In the genomic region with DNA sequence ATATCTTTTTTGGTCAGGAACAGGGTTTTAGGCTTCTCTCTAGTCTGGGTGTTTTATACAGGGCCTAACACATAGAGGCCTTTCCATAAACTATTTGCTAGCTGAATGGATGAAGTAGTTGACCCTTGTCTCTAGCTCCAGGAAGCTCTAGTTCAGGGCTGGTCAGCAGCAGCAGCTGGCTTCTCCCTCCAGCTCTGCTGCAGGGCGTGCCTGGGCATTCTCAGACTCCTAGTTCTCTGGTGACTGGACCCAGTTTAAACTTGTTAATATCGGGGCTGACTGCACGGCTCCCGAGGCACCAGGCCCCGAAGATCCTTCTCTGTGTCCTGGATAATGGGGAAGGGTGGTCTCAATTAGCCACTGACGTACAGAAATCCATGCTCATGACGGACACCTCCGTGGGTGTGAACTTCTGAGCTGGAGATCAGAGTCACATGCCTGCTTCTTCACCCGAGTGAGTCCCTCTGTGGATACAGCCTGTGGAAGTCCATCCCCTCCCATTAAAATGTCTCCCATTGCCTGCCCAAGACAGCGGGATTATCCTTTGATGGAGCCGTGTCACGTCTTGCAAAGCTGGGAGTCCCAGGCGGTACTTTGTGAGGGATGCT, we compare ENCODE assay signal across 12 mouse cellular contexts. TPM values are rescaled to one million over a fixed set of nuclear protein-coding genes. Genes with fewer than 3 reads are reported as not detected.
DNase-seq lines count a peak whose midpoint lies in the region; ATAC-seq and TF ChIP-seq lines count a peak whose summit lies in the region.
"Had no signal": no experiment of that assay in that cellular context is flagged by ENCODE, and none has a peak within 500 bp of the region (broad histone marks: within the 10 kb centered on the region; RNA-seq: fewer than 3 reads in every experiment).

No protein-coding gene starts in this region.

- H3K9ac ChIP-seq in kidney, embryonic 15.5 days, result no peak overlapping the region
- no peak overlapping the region for H3K9ac ChIP-seq in midbrain, embryonic 13.5 days (replicated peaks)
- H3K9ac ChIP-seq in intestine, embryonic 15.5 days, result no peak overlapping the region
- H3K9ac ChIP-seq: hindbrain, embryonic 14.5 days had no signal

- 51% methylated on average over 13 of the region's 13 CpGs for WGBS in bone marrow, adult 2 months
- WGBS in kidney, embryonic 15.5 days, result 45% methylated on average over 13 of the region's 13 CpGs
- 57% methylated on average over 13 of the region's 13 CpGs for WGBS in midbrain, embryonic 13.5 days
- 76% methylated on average over 13 of the region's 13 CpGs for WGBS in intestine, embryonic 15.5 days

- H3K27ac ChIP-seq in bone marrow, adult 2 months (ENCODE audit: control insufficient read depth, insufficient read depth, low read depth, low read length, poor library complexity), result peak overlapping the region; percentile 39
- peak overlapping the region; percentile 73 for H3K27ac ChIP-seq in kidney, embryonic 15.5 days
- H3K27ac ChIP-seq in midbrain, embryonic 13.5 days, result no peak overlapping the region
- H3K27ac ChIP-seq in intestine, embryonic 15.5 days, result no peak overlapping the region
- H3K27ac ChIP-seq: hindbrain, embryonic 14.5 days; macrophage had no signal

- TF ChIP-seq POLR2A in bone marrow, adult 2 months (IDR thresholded peaks at IDR 0.05; ENCODE audit: borderline replicate concordance, control insufficient read depth, low read depth, low read length), result no peak

- no peaks in the 10 kb centered on the region for H3K36me3 ChIP-seq in kidney, embryonic 15.5 days
- no peaks in the 10 kb centered on the region for H3K36me3 ChIP-seq in midbrain, embryonic 13.5 days
- no peaks in the 10 kb centered on the region for H3K36me3 ChIP-seq in intestine, embryonic 15.5 days

- no peak for ATAC-seq in kidney, embryonic 15.5 days (replicated peaks; ENCODE audit: low FRiP score)
- ATAC-seq in midbrain, embryonic 13.5 days, result no peak
- ATAC-seq in intestine, embryonic 15.5 days, result no peak

- peak; percentile 5 for DNase-seq in kidney, adult 18-20 months
- no peak for DNase-seq in kidney, adult 11 months
- no peak for DNase-seq in urinary bladder, postnatal 25 days (ENCODE audit: low spot score)
- DNase-seq: embryo, embryonic 11 days; heart, adult 11 months; left cerebral cortex, postnatal 4 days had no signal

- H3K27me3 ChIP-seq in kidney, embryonic 15.5 days, result no peaks in the 10 kb centered on the region
- H3K27me3 ChIP-seq in midbrain, embryonic 13.5 days, result no peaks in the 10 kb centered on the region; the same call in 1 of the 2 replicates
- no peaks in the 10 kb centered on the region for H3K27me3 ChIP-seq in intestine, embryonic 15.5 days (replicated peaks)

- H3K4me1 ChIP-seq in bone marrow, adult 2 months (ENCODE audit: control insufficient read depth, insufficient read depth, low read length), result peaks cover 15% of the 10 kb centered on the region
- H3K4me1 ChIP-seq in kidney, embryonic 15.5 days, result peaks cover 83% of the 10 kb centered on the region
- peaks cover 61% of the 10 kb centered on the region for H3K4me1 ChIP-seq in midbrain, embryonic 13.5 days (replicated peaks)
- peaks cover 21% of the 10 kb centered on the region for H3K4me1 ChIP-seq in intestine, embryonic 15.5 days (replicated peaks)

- no peak for TF ChIP-seq CTCF in bone marrow, adult 2 months (IDR thresholded peaks at IDR 0.05; ENCODE audit: control insufficient read depth, insufficient read depth, low read length)

- peak overlapping the region; percentile 29 for H3K4me2 ChIP-seq in kidney, embryonic 15.5 days
- peak overlapping the region; percentile 28 for H3K4me2 ChIP-seq in midbrain, embryonic 13.5 days (replicated peaks)
- H3K4me2 ChIP-seq in intestine, embryonic 15.5 days (replicated peaks), result no peak overlapping the region

- no peaks in the 10 kb centered on the region for H3K9me3 ChIP-seq in kidney, embryonic 15.5 days (replicated peaks)
- H3K9me3 ChIP-seq in midbrain, embryonic 13.5 days, result no peaks in the 10 kb centered on the region
- no peaks in the 10 kb centered on the region for H3K9me3 ChIP-seq in intestine, embryonic 15.5 days

- H3K4me3 ChIP-seq in bone marrow, adult 2 months (replicated peaks; ENCODE audit: control insufficient read depth, low read depth, low read length), result peak overlapping the region; percentile 10
- H3K4me3 ChIP-seq in kidney, embryonic 15.5 days (replicated peaks), result peak overlapping the region; percentile 3; the same call in 1 of the 2 replicates
- no peak overlapping the region for H3K4me3 ChIP-seq in midbrain, embryonic 13.5 days (replicated peaks)
- no peak overlapping the region for H3K4me3 ChIP-seq in intestine, embryonic 15.5 days (replicated peaks)

RNA-seq across cellular contexts. Expression of a gene that starts 4.2 kb away (rescaled TPM):
- polyA plus RNA-seq in bone marrow, adult 2 months (2011; ENCODE audit: insufficient read depth, insufficient read length, low replicate concordance, missing spikeins), result 5.3 and 6.4 TPM in 2 replicates
- 3.8 and 4.7 TPM in 2 replicates for polyA plus RNA-seq in kidney, embryonic 15.5 days (2015; fragmentation: Nextera tagmentation; extraction: Ambion mirVana)
- 2.9 TPM in 2 replicates for polyA plus RNA-seq in midbrain, embryonic 13.5 days (2015; fragmentation: Nextera tagmentation; extraction: Ambion mirVana)
- polyA plus RNA-seq in intestine, embryonic 15.5 days (2015; fragmentation: Nextera tagmentation; extraction: Ambion mirVana), result 0.99 and 1.4 TPM in 2 replicates

Comparison
In these comparisons a context has a peak if more than half of its experiments do, and no peak if none do; other contexts are left out.
1. H3K27ac ChIP-seq: peak in bone marrow, adult 2 months (single experiment) and kidney, embryonic 15.5 days (single experiment); none in midbrain, embryonic 13.5 days (single experiment) and intestine, embryonic 15.5 days (single experiment).
2. H3K4me3 ChIP-seq: peak in bone marrow, adult 2 months (single experiment) and kidney, embryonic 15.5 days (single experiment); none in midbrain, embryonic 13.5 days (single experiment) and intestine, embryonic 15.5 days (single experiment).